Mouse (Mus musculus) megakaryocyte, embryonic 14.5 days (primary cell): ENCODE measurements at regions not wholly inside any gene's neighbourhood (a gene's known extent, or its start where the extent isn't known, plus 50 kb on each side); places are given as distances from the start of the nearest gene placed in this dataset.
"Not testable (repeated sequence)": the region's sequence is repeated elsewhere in the genome, so short reads cannot be mapped to it uniquely, and the experiment has no call there.

Source experiments
- FLI1 ChIP-seq: IDR thresholded peaks from 2 replicates; pipeline ENCODE4 v1.6.1; 2012; ENCODE audit warnings: low read length, inconsistent platforms, mixed read lengths
- GATA1 ChIP-seq: IDR thresholded peaks from 3 replicates; pipeline ENCODE4 v1.6.1; 2012; ENCODE audit warnings: mixed read lengths, low read length, inconsistent platforms, borderline replicate concordance

DNA sequence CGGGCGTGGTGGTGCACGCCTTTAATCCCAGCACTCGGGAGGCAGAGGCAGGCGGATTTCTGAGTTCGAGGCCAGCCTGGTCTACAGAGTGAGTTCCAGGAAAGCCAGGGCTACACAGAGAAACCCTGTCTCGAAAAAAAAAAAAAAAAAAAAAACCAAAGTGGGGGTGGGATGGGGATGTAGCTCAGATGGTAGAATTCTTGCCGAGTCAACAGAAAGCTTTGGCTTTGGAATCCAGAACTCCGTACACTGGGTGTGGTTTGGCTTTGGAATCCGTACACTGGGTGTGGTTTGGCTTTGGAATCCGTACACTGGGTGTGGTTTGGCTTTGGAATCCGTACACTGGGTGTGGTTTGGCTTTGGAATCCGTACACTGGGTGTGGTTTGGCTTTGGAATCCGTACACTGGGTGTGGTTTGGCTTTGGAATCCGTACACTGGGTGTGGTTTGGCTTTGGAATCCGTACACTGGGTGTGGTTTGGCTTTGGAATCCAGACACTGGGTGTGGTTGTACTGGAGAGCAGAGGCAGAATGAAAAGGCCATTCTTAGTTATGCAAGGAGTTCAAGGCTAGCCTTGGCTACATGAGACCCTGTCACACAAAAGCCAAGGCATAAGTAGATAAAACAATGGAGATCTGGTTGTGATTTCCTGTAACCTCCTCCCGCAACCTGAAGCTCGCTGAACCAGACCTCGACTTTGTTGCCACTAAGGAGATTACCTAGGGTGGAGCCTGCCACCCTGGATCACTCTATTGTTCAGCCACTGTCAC lies 388.6 kb downstream of the Dok5 start:
- TF ChIP-seq GATA1, FLI1: not testable (repeated sequence)
